Mouse (Mus musculus) c-Kit-positive CD71-positive TER-119-positive erythroid progenitor cells, embryonic 14.5 days (primary cell): ENCODE results near the gene Sprr3.
"Not testable (repeated sequence)": the region's sequence is repeated elsewhere in the genome, so short reads cannot be mapped to it uniquely, and the experiment has no call there.

ENCODE experiments used
- DNase-seq: peaks from one replicate; pipeline ENCODE4 v3.0.0-alpha.2; 2013; ENCODE audit warnings: low spot score

Sprr3 gene

DNA sequence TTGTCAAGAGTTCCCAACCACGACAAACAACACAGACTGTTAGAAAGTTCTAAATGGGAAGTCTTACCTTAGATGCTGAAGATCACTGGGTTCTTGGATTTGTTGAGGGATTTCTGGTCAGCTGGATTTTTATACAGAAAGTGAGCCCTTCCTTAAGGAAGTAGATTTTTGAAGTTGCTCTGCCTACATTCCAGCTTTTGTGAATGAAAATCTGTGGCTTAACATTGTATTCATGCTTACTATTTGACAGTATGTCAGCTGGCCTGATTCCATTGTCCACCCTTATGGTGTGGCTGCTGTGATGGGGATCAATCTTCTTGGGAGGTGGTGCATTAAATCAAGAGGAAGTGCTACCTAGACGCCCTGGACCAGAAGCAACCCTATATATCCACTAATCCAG lies at the start of gene Sprr3:
TSS of gene Sprr3 (minus strand) at position 101 of the 400 bp plus-strand sequence.
- DNase-seq = no peak

- no peak for DNase-seq
Measured at GRCm38 (mm10) chr3:92508185-92508584, 49.7 kb upstream of the Sprr3 start.

DNA sequence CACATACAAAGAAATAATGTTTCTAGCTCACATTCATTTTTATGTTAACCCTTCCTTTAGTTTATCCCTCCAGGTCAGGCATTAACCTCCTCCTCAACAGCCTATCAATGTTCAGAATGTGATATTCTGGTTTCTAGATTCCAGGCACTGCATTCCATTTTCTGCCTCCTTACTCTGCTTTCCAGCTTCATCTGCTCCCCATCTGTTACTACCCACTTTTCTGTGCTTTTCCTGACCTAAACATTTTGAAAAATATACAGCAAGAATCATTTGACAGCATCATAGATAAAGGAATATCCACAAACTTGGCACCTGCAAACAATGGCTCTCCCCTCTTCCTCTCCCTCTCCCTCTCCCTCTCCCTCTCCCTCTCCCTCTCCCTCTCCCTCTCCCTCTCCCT lies 45.0 kb upstream of the Sprr3 start:
- no peak for DNase-seq

DNA sequence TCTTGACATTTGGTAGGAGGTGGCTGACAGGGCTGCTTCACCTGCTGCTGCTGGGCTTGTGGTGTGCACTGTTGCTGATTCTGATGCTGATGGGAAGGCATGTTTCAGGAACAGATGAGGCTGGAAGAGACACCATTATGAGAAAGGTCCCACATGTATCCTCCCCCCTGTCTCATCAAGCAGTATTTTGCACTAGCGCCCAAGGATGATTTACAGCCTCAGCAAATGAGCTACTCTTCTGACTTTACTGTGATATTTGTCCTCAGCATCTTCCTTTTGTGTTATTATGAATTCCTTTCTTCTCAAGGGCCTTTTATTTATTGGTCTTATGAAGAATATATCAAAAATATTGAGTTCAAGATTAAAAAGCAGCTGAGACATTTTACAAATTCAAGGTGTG lies 41.9 kb upstream of the Sprr3 start, which contains the start of gene Sprr4:
TSS of gene Sprr4 (minus strand) at position 101 of the 400 bp plus-strand sequence.
- DNase-seq = no peak

DNA sequence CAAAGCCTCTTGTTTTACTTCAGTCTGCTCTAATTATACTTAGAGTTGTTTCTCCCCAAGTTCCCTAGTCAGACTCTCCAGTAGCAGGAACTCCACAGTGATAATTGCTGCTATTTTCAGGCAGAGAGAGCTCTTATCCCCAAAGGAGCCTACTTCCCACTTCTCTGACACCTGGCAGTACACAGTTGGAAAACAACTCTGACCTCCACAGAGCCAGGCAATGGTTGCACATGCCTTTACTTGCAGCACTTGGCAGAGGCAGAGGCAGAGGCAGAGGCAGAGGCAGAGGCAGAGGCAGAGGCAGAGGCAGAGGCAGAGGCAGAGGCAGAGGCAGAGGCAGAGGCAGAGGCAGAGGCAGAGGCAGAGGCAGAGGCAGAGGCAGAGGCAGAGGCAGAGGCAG lies 31.7 kb upstream of the Sprr3 start:
- not testable (repeated sequence) for DNase-seq

DNA sequence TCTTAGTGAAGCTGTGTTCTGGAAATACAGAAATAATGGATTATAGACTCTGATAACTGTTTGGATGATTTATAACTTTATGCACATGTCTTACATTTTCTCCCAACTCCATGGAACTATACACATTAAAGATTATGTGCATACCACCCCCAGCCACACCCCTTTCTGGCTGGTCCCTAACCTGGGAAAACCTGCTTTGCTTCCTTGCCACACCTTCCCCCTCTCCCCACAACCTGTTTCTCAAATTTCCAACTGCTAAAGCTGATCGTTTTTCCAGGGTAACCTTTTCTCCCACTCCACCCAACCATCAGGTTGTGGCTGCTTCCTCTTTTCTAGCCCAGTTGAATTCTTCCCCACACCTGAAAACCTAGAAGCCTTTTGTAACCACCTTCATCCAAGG lies 27.8 kb upstream of the Sprr3 start:
- DNase-seq = no peak

DNA sequence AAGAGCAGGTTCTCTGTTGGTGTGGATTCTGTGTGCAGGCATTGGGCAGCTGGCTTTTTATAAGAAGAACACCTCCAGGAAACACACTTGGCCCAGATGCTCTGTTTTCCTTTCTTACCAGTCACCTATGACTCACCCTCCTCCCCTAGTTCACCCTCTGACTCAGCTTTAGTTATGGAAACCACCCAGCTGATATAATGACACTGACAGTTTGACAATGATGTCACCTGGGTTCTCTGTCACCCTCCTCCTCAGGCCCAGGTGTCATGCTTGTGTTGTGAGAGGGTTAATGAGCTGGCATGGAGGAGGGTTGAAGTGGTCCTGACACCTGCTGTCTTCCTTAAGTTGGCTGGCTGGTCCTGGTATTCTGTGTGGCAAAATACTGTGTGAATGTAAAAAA lies 27.3 kb upstream of the Sprr3 start, which contains the start of gene Sprr1a:
TSS of gene Sprr1a (minus strand) at position 33 of the 400 bp plus-strand sequence.
- DNase-seq = no peak

DNA sequence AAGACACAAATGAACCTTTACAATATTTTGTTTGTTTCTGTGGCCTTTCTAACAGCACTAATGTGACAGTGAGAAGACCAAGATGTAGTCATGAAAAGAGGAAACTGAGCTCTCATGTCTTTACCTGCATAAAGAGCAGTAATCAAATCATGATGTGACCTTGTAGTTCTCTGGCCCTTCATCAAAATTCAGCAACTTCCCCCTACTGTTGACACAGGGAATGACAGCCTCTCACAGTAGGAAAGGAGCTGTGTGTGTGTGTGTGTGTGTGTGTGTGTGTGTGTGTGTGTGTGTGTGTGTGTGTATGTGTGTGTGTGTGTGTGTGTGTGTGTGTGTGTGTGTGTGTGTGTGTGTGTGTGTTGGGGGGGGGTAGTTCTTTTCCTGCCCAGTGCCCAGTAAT lies 22.7 kb upstream of the Sprr3 start:
- DNase-seq = not testable (repeated sequence)

GRCm38 (mm10) chr3:92470111-92470510 lies 11.6 kb upstream of the Sprr3 start:
- no peak for DNase-seq

GRCm38 (mm10) chr3:92467424-92467823 lies 8.9 kb upstream of the Sprr3 start:
- DNase-seq = no peak

DNA sequence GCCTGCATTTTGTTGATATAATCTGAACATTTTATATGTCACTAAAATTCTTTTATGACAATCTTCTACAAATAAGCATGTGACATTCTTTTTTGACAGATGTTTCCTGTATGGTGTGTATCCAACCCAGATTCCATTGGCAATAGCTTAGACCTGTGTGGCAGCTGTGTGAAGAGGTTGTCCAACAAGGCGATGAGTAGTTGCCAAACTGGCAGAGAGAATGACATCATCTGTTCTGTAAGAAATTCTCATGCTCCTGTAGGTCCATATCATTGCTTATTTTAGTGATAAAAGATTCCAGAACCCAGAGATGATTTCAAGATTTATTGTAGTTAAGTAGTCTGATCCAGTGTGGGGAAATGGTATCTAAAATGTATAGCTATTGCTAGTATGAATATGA lies 8.1 kb upstream of the Sprr3 start:
- DNase-seq = no peak

DNA sequence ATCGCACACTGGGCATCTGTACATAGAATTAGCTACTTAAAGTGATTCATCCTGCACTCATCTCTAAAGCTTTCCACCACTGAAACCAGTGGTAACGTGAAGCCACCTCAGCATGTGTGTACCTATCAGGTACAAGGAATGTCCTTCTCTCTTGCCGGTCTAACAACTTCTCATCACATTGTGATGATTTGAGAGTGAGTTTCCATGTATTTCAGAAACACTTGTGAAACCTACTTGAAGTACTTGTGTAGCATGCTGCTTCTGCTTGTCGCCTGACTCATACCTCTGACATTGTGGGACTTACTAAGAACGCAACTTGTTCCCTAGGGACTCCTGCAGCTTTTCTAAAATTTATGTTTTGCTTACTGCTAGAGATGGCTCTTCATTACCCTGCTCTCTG lies 3.4 kb downstream of the Sprr3 start:
- no peak for DNase-seq

GRCm38 (mm10) chr3:92440177-92440576 lies 18.3 kb downstream of the Sprr3 start:
- no peak for DNase-seq

DNA sequence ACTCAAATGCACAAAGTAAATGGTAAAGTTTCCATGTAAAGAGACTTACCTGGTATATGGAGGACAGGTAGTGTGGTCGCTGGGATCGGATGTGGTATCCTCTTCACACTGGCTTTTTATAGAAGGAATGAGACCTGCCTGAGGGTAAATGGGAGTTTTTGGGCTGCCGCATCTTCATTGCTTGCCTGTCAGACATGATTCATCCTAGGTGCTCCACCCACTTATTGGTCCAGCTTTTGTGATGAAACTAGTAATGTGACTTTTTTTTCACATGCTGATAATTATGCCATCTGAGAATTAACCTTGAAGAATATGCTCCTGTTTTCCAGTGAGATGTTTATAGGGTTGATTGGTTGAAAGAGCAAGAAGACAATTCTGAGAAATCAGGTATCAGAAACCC lies 19.8 kb downstream of the Sprr3 start, which contains the start of gene Sprr1b:
TSS of gene Sprr1b (minus strand) at position 101 of the 400 bp plus-strand sequence.
- no peak for DNase-seq

GRCm38 (mm10) chr3:92432282-92432681 lies 26.2 kb downstream of the Sprr3 start, which contains the start of gene Sprr2k:
Gene Sprr2k (plus strand): TSS chr3:92432582.
- DNase-seq = no peak

DNA sequence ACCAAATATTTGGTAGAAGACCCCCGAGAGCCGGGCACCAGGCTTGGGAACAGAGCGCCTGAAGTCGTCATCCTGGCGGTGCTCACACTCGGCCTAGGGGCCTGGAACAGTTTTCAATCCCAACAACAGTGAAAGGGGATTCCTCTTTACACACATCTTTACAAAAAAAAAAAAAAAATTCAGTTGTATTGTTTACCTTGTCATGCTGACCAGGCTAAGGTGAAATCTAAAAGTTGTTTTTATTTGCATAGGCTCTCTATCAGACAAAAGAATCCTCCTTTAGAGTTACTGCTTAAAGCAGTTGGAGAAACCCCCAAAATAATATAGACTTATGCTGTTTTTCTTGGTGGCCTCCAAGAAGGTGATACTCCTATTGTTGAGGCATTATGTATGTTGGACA lies 29.2 kb downstream of the Sprr3 start, which contains the start of gene Gm9774:
TSS of gene Gm9774 (minus strand) at position 101 of the 400 bp plus-strand sequence.
- no peak for DNase-seq

DNA sequence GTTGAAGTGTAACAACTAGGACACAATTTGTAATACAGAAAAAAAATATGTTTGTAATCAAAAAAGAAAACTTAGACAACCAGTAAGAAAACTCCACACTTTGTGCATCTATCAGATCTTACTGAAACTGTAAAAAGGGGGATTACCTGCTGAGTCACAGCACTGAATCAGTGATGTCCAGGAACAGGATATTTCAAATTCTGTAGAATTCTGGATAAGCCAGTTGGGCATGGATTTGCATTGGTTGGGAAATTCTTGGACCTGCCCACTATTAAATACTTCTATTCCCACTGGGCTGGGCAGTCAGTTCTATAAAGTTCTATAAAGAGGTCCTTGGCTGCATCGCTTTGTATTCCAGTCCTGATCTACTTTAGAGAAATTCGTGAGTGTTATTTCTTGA lies 40.7 kb downstream of the Sprr3 start, which contains the start of gene Sprr2j-ps:
TSS of gene Sprr2j-ps (plus strand) at position 301 of the 400 bp plus-strand sequence.
- no peak for DNase-seq

GRCm38 (mm10) chr3:92407691-92408090 lies 50.8 kb downstream of the Sprr3 start, which contains the start of gene Sprr2i:
Gene Sprr2i (plus strand): TSS chr3:92407991.
- DNase-seq = no peak
